Mouse (Mus musculus): ENCODE measurements at regions not wholly inside any gene's neighbourhood (a gene's known extent, or its start where the extent isn't known, plus 50 kb on each side); places are given as distances from the start of the nearest gene placed in this dataset.
"Not testable (repeated sequence)": the region's sequence is repeated elsewhere in the genome, so short reads cannot be mapped to it uniquely, and the experiment has no call there.

DNA sequence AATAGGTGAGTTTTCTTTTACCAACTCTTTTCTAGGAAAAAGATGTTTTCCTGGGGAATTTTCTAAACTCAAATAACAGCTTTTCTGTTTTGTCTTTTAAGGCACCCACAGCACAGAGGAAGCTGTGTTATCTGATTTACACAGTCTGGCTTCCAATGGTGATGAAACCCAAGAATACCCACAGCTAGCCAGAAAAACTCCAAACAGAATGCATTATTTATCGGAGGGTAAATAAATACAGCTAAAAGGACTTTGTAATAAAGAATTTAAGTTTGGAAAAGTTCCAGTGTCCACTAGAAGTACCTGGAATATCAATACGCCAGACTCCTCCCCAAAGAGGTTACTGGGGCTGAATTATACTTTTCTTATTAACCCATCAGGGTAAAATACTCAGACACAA is 123.7 kb downstream of the Car2 start:
- ATAC-seq, result no peak
- H3K36me3 ChIP-seq (ENCODE audit: insufficient read depth), result no peaks in the 10 kb centered on the region
- no peak overlapping the region for H3K4me2 ChIP-seq (ENCODE audit: low read depth)
- H3K4me1 ChIP-seq (ENCODE audit: insufficient read depth), result no peaks in the 10 kb centered on the region
- H3K9ac ChIP-seq, result no peak overlapping the region
- H3K9me3 ChIP-seq (ENCODE audit: low read length), result no peaks in the 10 kb centered on the region
- WGBS, result 80% methylated on average over 2 of the region's 2 CpGs
- H3K4me3 ChIP-seq (ENCODE audit: low read depth, low read length), result no peak overlapping the region
- no peaks in the 10 kb centered on the region for H3K27me3 ChIP-seq (ENCODE audit: insufficient read depth, low read length)
- DNase-seq, result no peak
- no peak overlapping the region for H3K27ac ChIP-seq (ENCODE audit: low read depth, low read length)
- no peak for TF ChIP-seq CTCF (IDR thresholded peaks at IDR 0.05; ENCODE audit: low read depth)

DNA sequence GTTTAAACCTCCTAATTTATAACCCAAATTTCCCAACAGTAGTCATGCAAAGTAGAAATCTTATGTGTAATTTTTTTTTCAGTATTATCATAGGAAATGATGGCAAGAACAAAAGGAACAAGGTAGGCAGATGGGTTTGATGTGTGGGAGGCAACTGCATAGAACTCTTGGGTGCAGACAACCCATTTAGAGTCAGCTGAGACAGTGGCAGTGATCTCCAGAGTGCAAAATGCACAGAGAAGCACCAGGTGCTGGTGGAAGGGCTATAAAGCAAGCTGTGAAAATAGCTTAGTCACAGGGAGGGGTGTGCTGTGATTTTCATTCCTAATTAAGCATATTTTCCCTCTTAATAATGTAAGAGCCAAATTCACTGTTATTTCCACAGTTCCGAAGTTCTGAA is 130.5 kb downstream of the Car2 start:
- Histone ChIP-seq H3K9ac (no peak overlapping the region), H3K27me3 (ENCODE audit: insufficient read depth, low read length) (no peaks in the 10 kb centered on the region), H3K4me1 (ENCODE audit: insufficient read depth) (no peaks in the 10 kb centered on the region), H3K27ac (ENCODE audit: low read depth, low read length) (no peak overlapping the region), H3K4me3 (ENCODE audit: low read depth, low read length) (no peak overlapping the region), H3K9me3 (ENCODE audit: low read length) (no peaks in the 10 kb centered on the region), H3K36me3 (ENCODE audit: insufficient read depth) (no peaks in the 10 kb centered on the region), H3K4me2 (ENCODE audit: low read depth) (no peak overlapping the region)
- 39% methylated on average over 1 of the region's 1 CpGs for WGBS
- ATAC-seq (no peak), DNase-seq (no peak)
- no peak for TF ChIP-seq CTCF (IDR thresholded peaks at IDR 0.05; ENCODE audit: low read depth)

- Histone ChIP-seq H3K4me2 (ENCODE audit: low read depth) (no peak overlapping the region), H3K9me3 (ENCODE audit: low read length) (no peaks in the 10 kb centered on the region), H3K4me3 (ENCODE audit: low read depth, low read length) (no peak overlapping the region), H3K27me3 (ENCODE audit: insufficient read depth, low read length) (no peaks in the 10 kb centered on the region), H3K36me3 (ENCODE audit: insufficient read depth) (no peaks in the 10 kb centered on the region), H3K4me1 (ENCODE audit: insufficient read depth) (no peaks in the 10 kb centered on the region), H3K9ac (no peak overlapping the region), H3K27ac (ENCODE audit: low read depth, low read length) (no peak overlapping the region)
- DNase-seq (no peak), ATAC-seq (no peak)
- 83% methylated on average over 2 of the region's 2 CpGs for WGBS
- TF ChIP-seq CTCF (IDR thresholded peaks at IDR 0.05; ENCODE audit: low read depth), result no peak
Observed at GRCm38 (mm10) chr3:15022773-15023172, 136.7 kb downstream of the Car2 start.

GRCm38 (mm10) chr3:15040866-15041528 is 154.9 kb downstream of the Car2 start:
- H3K9me3 ChIP-seq (ENCODE audit: low read length), result no peaks in the 10 kb centered on the region
- no peak for DNase-seq
- H3K9ac ChIP-seq, result no peak overlapping the region
- H3K36me3 ChIP-seq (ENCODE audit: insufficient read depth), result no peaks in the 10 kb centered on the region
- no peak overlapping the region for H3K27ac ChIP-seq (ENCODE audit: low read depth, low read length)
- no peaks in the 10 kb centered on the region for H3K4me1 ChIP-seq (ENCODE audit: insufficient read depth)
- H3K4me2 ChIP-seq (ENCODE audit: low read depth), result no peak overlapping the region
- no peaks in the 10 kb centered on the region for H3K27me3 ChIP-seq (ENCODE audit: insufficient read depth, low read length)
- ATAC-seq, result no peak
- 85% methylated on average over 7 of the region's 7 CpGs for WGBS
- TF ChIP-seq CTCF (IDR thresholded peaks at IDR 0.05; ENCODE audit: low read depth), result no peak
- no peak overlapping the region for H3K4me3 ChIP-seq (ENCODE audit: low read depth, low read length)

DNA sequence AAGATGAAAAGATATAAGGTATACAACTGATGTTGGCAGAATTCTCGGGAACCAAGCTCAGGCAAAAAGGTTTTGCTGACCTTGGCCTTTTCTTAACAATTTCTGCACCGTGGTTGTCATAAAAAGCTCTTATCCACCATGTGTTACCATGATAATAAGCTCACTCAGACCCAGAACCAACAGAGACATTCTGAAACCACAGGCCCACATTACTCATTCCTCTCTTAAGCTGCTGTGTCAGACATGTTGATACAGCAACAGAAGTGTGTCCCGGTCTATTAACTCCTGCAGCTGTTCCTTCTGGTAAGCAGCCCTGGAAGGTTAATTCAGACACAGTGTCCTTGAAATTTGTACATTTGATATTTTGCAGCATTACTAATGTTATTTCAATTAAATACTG is 167.9 kb downstream of the Car2 start:
- Histone ChIP-seq H3K27me3 (ENCODE audit: insufficient read depth, low read length) (no peaks in the 10 kb centered on the region), H3K9ac (no peak overlapping the region), H3K4me2 (ENCODE audit: low read depth) (no peak overlapping the region), H3K4me1 (ENCODE audit: insufficient read depth) (no peaks in the 10 kb centered on the region), H3K36me3 (ENCODE audit: insufficient read depth) (no peaks in the 10 kb centered on the region), H3K4me3 (ENCODE audit: low read depth, low read length) (no peak overlapping the region), H3K9me3 (ENCODE audit: low read length) (no peaks in the 10 kb centered on the region), H3K27ac (ENCODE audit: low read depth, low read length) (no peak overlapping the region)
- TF ChIP-seq CTCF (IDR thresholded peaks at IDR 0.05; ENCODE audit: low read depth), result no peak
- 80% methylated on average over 3 of the region's 3 CpGs for WGBS
- DNase-seq (no peak), ATAC-seq (no peak)

GRCm38 (mm10) chr3:15055516-15056256 is 169.6 kb downstream of the Car2 start:
- 92% methylated on average over 8 of the region's 8 CpGs for WGBS
- H3K36me3 ChIP-seq (ENCODE audit: insufficient read depth); ATAC-seq; H3K4me1 ChIP-seq (ENCODE audit: insufficient read depth); H3K9me3 ChIP-seq (ENCODE audit: low read length); H3K4me3 ChIP-seq (ENCODE audit: low read depth, low read length); H3K27me3 ChIP-seq (ENCODE audit: insufficient read depth, low read length); H3K4me2 ChIP-seq (ENCODE audit: low read depth); H3K27ac ChIP-seq (ENCODE audit: low read depth, low read length); H3K9ac ChIP-seq; DNase-seq: not testable (repeated sequence)

DNA sequence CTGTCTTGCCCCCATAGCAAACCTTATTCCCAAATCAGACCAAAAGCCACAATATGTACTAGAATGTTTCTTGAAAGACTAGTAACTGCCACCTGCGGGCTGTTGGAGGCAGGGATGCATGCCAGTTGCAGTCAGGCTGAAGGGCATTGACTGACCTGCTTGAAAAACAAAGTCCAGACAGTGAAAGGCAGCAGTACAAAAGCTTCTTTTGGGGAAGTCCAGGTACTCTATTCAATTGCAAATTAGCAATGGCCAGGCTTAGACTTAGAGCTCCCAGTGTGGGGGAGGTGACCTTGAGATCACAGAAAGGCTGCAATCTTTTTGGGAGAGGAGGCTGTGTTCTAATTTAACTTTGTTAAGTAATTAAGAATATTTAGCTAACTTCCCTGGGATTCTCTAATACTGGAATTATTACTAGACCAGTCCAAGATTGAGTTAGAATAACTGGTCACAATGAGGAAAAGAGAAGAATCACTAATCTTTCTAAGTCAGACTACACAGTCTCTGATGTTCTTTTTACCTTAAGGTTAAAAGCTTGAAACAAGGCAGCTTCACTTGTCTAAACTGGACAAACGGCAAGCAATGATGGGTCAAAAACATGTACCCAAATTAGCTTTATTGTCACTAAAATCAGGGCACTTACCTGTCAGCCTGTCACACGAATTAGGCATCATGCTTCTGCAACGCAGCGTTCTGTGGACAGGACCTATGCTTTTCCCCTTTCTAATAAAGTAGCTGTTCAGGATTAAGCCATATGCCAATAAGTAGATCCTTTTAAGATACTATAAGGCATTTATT is 170.9 kb downstream of the Car2 start:
- H3K4me2 ChIP-seq (ENCODE audit: low read depth); H3K9me3 ChIP-seq (ENCODE audit: low read length); H3K4me3 ChIP-seq (ENCODE audit: low read depth, low read length); H3K27me3 ChIP-seq (ENCODE audit: insufficient read depth, low read length); DNase-seq; H3K36me3 ChIP-seq (ENCODE audit: insufficient read depth); ATAC-seq; H3K9ac ChIP-seq; H3K4me1 ChIP-seq (ENCODE audit: insufficient read depth); H3K27ac ChIP-seq (ENCODE audit: low read depth, low read length): not testable (repeated sequence)
- WGBS, result 73% methylated on average over 5 of the region's 5 CpGs
